Mouse (Mus musculus) kidney, adult 9 months (tissue): ENCODE data around the gene Fam170b.

Experiments
- DNase-seq: peaks from one replicate; pipeline ENCODE4 v3.0.0; 2022

Gene Fam170b

GRCm38 (mm10) chr14:32833847-32834246 lies at the start of gene Fam170b:
Fam170b (plus strand) TSS chr14:32833962.
- DNase-seq: no peak

GRCm38 (mm10) chr14:32784130-32784747 lies 49.5 kb upstream of the Fam170b start:
- peak; percentile 11 for DNase-seq

- DNase-seq: no peak
Measured at GRCm38 (mm10) chr14:32784748-32785134, 49.0 kb upstream of the Fam170b start.

- peak; percentile 10 for DNase-seq
Measured at GRCm38 (mm10) chr14:32785556-32786130, 48.1 kb upstream of the Fam170b start, which contains the start of gene Tmem273. Tmem273 (plus strand) TSS chr14:32785963.

GRCm38 (mm10) chr14:32787691-32788090 lies 46.1 kb upstream of the Fam170b start:
- no peak for DNase-seq

GRCm38 (mm10) chr14:32796375-32796774 lies 37.4 kb upstream of the Fam170b start:
- DNase-seq: no peak

- no peak for DNase-seq
Measured at GRCm38 (mm10) chr14:32797803-32798202, 36.0 kb upstream of the Fam170b start.

- no peak for DNase-seq
Measured at GRCm38 (mm10) chr14:32798355-32798754, 35.4 kb upstream of the Fam170b start.

- DNase-seq: no peak
Measured at GRCm38 (mm10) chr14:32800048-32800447, 33.7 kb upstream of the Fam170b start.

- DNase-seq: no peak
Measured at GRCm38 (mm10) chr14:32801016-32801661, 32.6 kb upstream of the Fam170b start.

- no peak for DNase-seq
Measured at GRCm38 (mm10) chr14:32801662-32802024, 32.1 kb upstream of the Fam170b start.

GRCm38 (mm10) chr14:32810111-32810510 lies 23.7 kb upstream of the Fam170b start:
- no peak for DNase-seq

GRCm38 (mm10) chr14:32812429-32812828 lies 21.3 kb upstream of the Fam170b start:
- DNase-seq: no peak

GRCm38 (mm10) chr14:32814961-32815360 lies 18.8 kb upstream of the Fam170b start:
- no peak for DNase-seq

GRCm38 (mm10) chr14:32816533-32816932 lies 17.2 kb upstream of the Fam170b start:
- no peak for DNase-seq

- no peak for DNase-seq
Measured at GRCm38 (mm10) chr14:32817258-32817657, 16.5 kb upstream of the Fam170b start.

- peak; percentile 25 for DNase-seq
Measured at GRCm38 (mm10) chr14:32819297-32819696, 14.5 kb upstream of the Fam170b start.

GRCm38 (mm10) chr14:32822812-32823211 lies 10.9 kb upstream of the Fam170b start:
- no peak for DNase-seq

GRCm38 (mm10) chr14:32823861-32824260 lies 9.9 kb upstream of the Fam170b start:
- DNase-seq: no peak

- peak; percentile 10 for DNase-seq
Measured at GRCm38 (mm10) chr14:32824267-32825150, 9.3 kb upstream of the Fam170b start.

GRCm38 (mm10) chr14:32825426-32826032 lies 8.2 kb upstream of the Fam170b start:
- peak; percentile 44 for DNase-seq

- DNase-seq: peak; percentile 16
Measured at GRCm38 (mm10) chr14:32827165-32827564, 6.6 kb upstream of the Fam170b start.
